Mouse (Mus musculus) lung, embryonic 14.5 days (tissue): ENCODE measurements around the gene Slc15a2. TPM values are rescaled to one million over a fixed set of nuclear protein-coding genes. Genes with fewer than 3 reads are reported as not detected.
A peak's percentile ranks its signal among the peaks of the same experiment; 100 is the strongest.

Source experiments
- ATAC-seq: fragments of 200-750 bp; cut with Nextera tagmentation; 2 replicates; pipeline ENCODE4 v1.8.0; 2017; ENCODE audit warnings: mild to moderate bottlenecking, moderate TSS enrichment, moderate library complexity; ENCODE audit not compliant: insufficient read depth
- DNase-seq: peaks from one replicate; pipeline ENCODE4 v3.0.0-alpha.2; 2015
- H3K27ac ChIP-seq: fragments of 300-500 bp; sonication (generic); 2 replicates; pipeline ENCODE4 v1.5.1; 2014; ENCODE audit warnings: low read depth, mild to moderate bottlenecking, moderate library complexity
- H3K27me3 ChIP-seq: fragments of 300-500 bp; sonication (generic); 2 replicates; pipeline ENCODE4 v1.6.1; 2014; ENCODE audit warnings: low read length, control low read depth; ENCODE audit not compliant: insufficient read depth
- H3K36me3 ChIP-seq: fragments of 300-500 bp; sonication (generic); 2 replicates; pipeline ENCODE4 v1.6.1; 2014; ENCODE audit warnings: control low read depth; ENCODE audit not compliant: insufficient read depth
- H3K4me1 ChIP-seq: fragments of 300-500 bp; sonication (generic); 2 replicates; pipeline ENCODE4 v1.6.1; 2014; ENCODE audit warnings: antibody characterized with exemption, control low read depth; ENCODE audit not compliant: insufficient read depth
- H3K4me2 ChIP-seq: fragments of 300-500 bp; sonication (generic); 2 replicates; pipeline ENCODE4 v1.6.1; 2014; ENCODE audit warnings: mild to moderate bottlenecking
- H3K4me3 ChIP-seq: fragments of 300-500 bp; sonication (generic); 2 replicates; pipeline ENCODE4 v1.5.1; 2014; ENCODE audit warnings: low read depth, low read length
- H3K9ac ChIP-seq: fragments of 300-500 bp; sonication (generic); 2 replicates; pipeline ENCODE4 v1.6.1; 2014
- H3K9me3 ChIP-seq: fragments of 300-500 bp; sonication (generic); 2 replicates; pipeline ENCODE4 v1.6.1; 2016; ENCODE audit warnings: low read depth, low read length, control low read depth
- CTCF ChIP-seq: IDR thresholded peaks from 2 replicates; pipeline ENCODE4 v1.5.1; 2016; ENCODE audit warnings: antibody characterized with exemption, low read depth
- WGBS: fragments of 180-500 bp; shearing (Covaris S2); extraction: QIAGEN DNeasy Blood & Tissue Kit; methylation state at CpG from one replicate; pipeline ENCODE4 v1.1.7; 2014; 5-methylcytosine and 5-hydroxymethylcytosine counted together
- polyA plus RNA-seq: library from polyadenylated mRNA; unstranded; fragments of >200 nt; fragmentation: Nextera tagmentation; extraction: Ambion mirVana; gene quantifications from 2 replicates; pipeline ENCODE4 v1.2.1, GENCODE M21; 2014

Slc15a2 gene
- 28.1 and 33.2 TPM in 2 replicates for polyA plus RNA-seq

DNA sequence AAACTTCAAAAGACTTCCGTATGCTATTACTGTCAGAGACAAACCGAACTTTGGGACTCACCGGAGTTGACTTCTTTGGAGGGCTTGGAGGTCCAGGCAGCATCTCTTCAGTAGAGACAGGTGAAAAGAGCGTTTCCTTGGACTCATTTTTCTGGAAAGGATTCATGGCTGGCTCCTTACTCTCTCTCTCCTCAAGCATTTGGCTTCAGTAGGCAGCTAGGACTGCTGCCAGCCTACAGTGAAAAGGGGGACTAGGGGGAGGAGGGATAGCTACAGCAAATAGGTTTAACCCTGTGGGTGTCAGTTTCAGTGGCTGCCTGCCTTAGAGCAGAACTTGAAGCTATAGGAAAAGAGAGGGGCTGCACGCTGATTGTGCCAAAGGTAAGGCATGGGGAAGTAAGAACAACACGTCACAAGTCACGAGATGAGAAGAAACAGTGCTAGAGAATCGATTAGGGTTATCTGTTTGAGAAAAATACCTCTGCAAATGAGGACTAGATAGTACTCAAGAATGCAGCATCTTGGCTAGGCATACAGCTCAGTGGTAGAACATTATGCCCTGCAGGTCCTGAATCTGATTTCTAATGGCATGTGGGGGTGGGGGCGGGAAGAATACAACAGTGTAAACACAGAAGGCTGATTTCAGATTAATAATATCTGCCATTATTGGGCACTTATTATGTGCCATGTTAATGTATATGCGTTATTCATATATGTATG lies at the start of gene Slc15a2:
TSS of gene Slc15a2 (minus strand) at position 369 of the 720 bp plus-strand sequence.
- peak within 1 kb of the TSS; percentile 58; the same call in 1 of the 2 replicates for H3K27ac ChIP-seq
- DNase-seq (peak; percentile 64), ATAC-seq (peak; percentile 75; the same call in 1 of the 2 replicates)
- no peaks in the 10 kb centered on the region for H3K9me3 ChIP-seq
- H3K4me3 ChIP-seq: peak within 1 kb of the TSS; percentile 36
- peak within 1 kb of the TSS; percentile 47 for H3K4me2 ChIP-seq
- H3K4me1 ChIP-seq: no peaks in the 10 kb centered on the region
- TF ChIP-seq CTCF: no peak
- WGBS: 45% methylated on average over 10 of the region's 10 CpGs
- no peaks in the 10 kb centered on the region for H3K27me3 ChIP-seq
- H3K9ac ChIP-seq: peak within 1 kb of the TSS; percentile 36
- H3K36me3 ChIP-seq: no peaks in the 10 kb centered on the region

DNA sequence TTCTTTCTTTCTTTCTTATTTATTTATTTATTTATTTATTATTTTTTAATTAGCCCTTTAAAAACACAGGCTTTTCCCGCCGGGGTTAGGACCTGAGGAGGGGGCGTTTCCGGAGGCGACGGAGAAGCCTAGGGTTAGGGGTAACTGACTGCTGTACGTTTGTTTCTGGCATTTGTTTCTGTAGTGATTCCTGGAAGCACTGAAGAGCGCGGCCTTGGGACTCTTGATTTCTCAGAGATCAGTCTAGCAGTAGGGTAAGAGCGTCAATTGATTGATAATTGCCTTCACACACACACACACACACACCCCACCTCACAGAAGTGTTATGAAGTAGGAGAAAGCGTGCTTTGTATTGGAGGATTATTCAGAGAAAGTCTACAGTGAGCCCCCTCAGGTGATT lies 44.1 kb upstream of the Slc15a2 start:
- peaks cover 5% of the 10 kb centered on the region for H3K36me3 ChIP-seq
- H3K4me2 ChIP-seq: peak overlapping the region; percentile 86
- DNase-seq: peak; percentile 21
- H3K9me3 ChIP-seq: no peaks in the 10 kb centered on the region
- 3% methylated on average over 11 of the region's 11 CpGs for WGBS
- peak overlapping the region; percentile 87 for H3K4me3 ChIP-seq
- no peaks in the 10 kb centered on the region for H3K27me3 ChIP-seq
- H3K9ac ChIP-seq: peak overlapping the region; percentile 88
- H3K27ac ChIP-seq: no peak overlapping the region
- H3K4me1 ChIP-seq: no peaks in the 10 kb centered on the region
- peak; percentile 22 for ATAC-seq
- TF ChIP-seq CTCF: no peak

DNA sequence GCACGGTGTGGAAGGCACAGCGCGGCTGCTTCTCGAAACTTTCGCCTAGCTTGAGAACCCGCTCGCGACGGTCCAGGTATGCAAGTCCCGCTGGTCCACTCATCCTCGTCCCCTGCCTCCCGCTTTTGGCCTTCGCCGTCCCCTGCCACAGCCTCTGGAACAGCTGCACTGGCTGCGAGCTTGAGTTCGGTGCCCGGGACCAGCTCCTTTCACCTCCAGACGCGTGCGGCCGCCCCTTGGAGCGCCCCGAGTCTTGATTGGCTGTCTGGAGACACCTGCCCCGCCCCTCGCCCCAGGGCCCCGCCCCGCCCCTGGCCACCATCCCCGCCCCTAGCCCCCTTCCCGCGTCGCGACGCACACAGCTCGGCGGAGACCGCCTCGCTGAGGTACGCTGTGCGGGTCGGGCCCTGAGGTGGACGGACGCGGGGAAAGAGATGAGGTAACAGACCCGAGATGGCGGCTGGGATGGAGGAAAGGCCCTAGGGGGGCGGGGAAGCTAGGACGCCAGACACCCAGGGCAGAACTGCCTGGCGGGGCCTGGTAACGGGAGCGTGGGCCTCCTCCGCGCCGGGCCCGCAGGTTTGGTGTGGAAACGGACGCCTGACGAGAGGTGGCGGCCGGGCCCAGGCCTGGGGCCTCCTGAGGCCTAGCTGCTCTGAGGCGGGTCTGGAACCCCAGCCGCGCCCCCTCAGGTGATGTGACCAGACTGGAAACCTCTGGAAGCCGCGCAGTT lies 43.5 kb upstream of the Slc15a2 start, which contains the start of gene Iqcb1:
TSS of gene Iqcb1 (plus strand) at position 332 of the 733 bp plus-strand sequence.
- Histone ChIP-seq H3K4me2 (peak within 1 kb of the TSS; percentile 86), H3K9ac (peak within 1 kb of the TSS; percentile 88), H3K9me3 (no peaks in the 10 kb centered on the region), H3K4me1 (no peaks in the 10 kb centered on the region), H3K4me3 (peak within 1 kb of the TSS; percentile 87), H3K27me3 (no peaks in the 10 kb centered on the region), H3K36me3 (peaks cover 5% of the 10 kb centered on the region), H3K27ac (peak within 1 kb of the TSS; percentile 37; the same call in 1 of the 2 replicates)
- WGBS: under 1% methylated on average over 62 of the region's 64 CpGs
- peak; percentile 99 for ATAC-seq
- peak; percentile 87 for DNase-seq
- TF ChIP-seq CTCF: 0 out of 2 replicates have a peak, but pooled peaks have one; percentile 2

DNA sequence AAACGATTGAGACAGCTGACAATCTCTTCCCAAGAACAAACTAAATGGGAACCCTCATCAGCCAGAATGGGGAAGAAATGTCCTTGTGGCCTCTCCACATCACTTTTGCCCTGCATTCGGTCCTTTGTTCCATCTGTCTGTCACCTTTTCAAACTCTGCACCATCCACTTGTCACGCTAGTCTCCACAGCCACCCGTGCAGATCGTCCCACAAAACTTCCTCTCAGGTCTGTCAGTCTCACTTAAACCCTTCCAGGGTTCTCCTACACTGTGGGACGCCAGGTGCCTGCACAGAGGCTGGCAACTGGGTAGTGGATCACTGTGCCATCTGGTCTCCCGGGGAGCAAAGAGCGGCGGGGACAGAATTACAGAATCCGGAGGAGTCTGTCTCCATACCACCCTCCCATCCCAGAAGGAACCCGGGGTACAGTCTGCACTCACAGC lies 42.9 kb upstream of the Slc15a2 start:
- TF ChIP-seq CTCF: no peak
- no peak for ATAC-seq
- H3K4me2 ChIP-seq: peak overlapping the region; percentile 86
- WGBS: 5% methylated on average over 11 of the region's 11 CpGs
- no peak for DNase-seq
- H3K9me3 ChIP-seq: no peaks in the 10 kb centered on the region
- H3K27me3 ChIP-seq: no peaks in the 10 kb centered on the region
- peaks cover 5% of the 10 kb centered on the region for H3K36me3 ChIP-seq
- no peaks in the 10 kb centered on the region for H3K4me1 ChIP-seq
- H3K27ac ChIP-seq: no peak overlapping the region
- H3K4me3 ChIP-seq: peak overlapping the region; percentile 87
- peak overlapping the region; percentile 88 for H3K9ac ChIP-seq

DNA sequence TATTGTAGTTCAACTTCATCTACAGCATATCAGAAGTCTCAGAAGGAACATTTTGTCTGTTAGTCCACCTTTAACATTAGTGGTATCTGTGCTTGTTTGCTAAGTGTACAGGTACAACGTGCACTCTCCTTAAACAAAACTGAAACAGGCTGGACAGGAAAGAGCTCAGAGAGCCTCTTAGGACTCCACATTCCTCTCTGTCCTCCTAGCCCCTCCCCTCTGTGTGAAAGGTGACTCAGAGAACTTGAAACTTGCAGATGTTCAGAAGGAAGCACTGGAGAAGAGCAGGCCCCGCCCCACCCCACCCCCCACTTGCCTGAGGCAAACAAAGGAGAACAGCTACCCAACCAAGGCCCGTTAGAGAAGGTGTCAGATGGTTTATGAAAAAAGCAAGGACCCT lies 36.7 kb upstream of the Slc15a2 start:
- H3K9me3 ChIP-seq: no peaks in the 10 kb centered on the region
- no peak overlapping the region for H3K4me3 ChIP-seq

DNA sequence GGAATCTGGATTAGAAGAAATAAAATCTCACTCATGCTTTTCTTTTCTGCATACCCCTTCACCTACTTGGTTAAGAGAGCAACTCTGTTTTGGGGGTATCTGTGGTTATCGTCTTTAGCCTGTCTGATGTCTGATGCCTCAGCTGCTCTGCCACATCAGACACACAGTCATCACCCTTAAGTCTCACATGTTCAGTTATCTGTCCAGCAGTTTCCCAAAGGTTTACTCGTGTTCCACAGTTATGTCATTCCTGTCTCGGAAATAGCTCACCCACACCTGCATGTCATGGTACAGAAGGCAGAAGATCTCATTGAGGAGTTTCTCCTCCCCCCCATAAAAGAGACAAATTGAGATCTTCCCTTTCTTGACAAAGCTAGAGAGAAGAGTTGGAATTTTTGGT lies 36.0 kb upstream of the Slc15a2 start:
- 60% methylated on average over 3 of the region's 3 CpGs for WGBS
- no peak for ATAC-seq
- no peaks in the 10 kb centered on the region for H3K27me3 ChIP-seq

More for the DNA sequence above, 36.7 kb upstream of the Slc15a2 start:
- ATAC-seq (peak; percentile 69; the same call in 1 of the 2 replicates), DNase-seq (peak; percentile 51)
- no peaks in the 10 kb centered on the region for H3K27me3 ChIP-seq
- H3K9ac ChIP-seq: no peak overlapping the region
- TF ChIP-seq CTCF: no peak
- H3K27ac ChIP-seq: no peak overlapping the region
- H3K36me3 ChIP-seq: no peaks in the 10 kb centered on the region
- no peaks in the 10 kb centered on the region for H3K4me1 ChIP-seq
- H3K4me2 ChIP-seq: no peak overlapping the region
- 5% methylated on average over 3 of the region's 3 CpGs for WGBS

DNA sequence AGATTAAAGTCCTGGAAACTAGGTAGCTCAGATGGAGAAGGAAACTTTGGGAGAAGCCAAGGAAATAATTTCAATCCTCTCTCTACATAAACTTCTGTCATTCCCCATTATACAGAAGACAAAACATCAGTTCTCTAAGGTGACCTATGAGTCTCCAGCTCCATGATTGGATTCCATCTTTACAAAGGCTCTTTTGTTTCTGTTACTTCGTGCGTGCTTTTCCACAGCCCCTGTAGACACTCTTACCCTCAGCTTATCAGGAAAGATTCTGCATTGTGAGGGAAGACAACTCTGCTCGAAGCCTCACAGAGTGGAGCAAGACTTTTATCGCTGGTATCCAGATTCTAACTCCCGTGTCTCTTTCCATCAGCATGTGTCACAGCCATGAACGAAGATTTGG lies 35.3 kb upstream of the Slc15a2 start:
- Histone ChIP-seq H3K9me3 (no peaks in the 10 kb centered on the region), H3K36me3 (no peaks in the 10 kb centered on the region), H3K4me2 (no peak overlapping the region), H3K4me1 (no peaks in the 10 kb centered on the region), H3K4me3 (no peak overlapping the region), H3K27ac (no peak overlapping the region), H3K9ac (no peak overlapping the region), H3K27me3 (no peaks in the 10 kb centered on the region)
- 60% methylated on average over 6 of the region's 6 CpGs for WGBS
- no peak for ATAC-seq
- no peak for DNase-seq
- TF ChIP-seq CTCF: no peak

More for the DNA sequence above, 36.0 kb upstream of the Slc15a2 start:
- no peak for DNase-seq
- no peak overlapping the region for H3K9ac ChIP-seq
- H3K27ac ChIP-seq: no peak overlapping the region
- no peaks in the 10 kb centered on the region for H3K36me3 ChIP-seq
- no peak for TF ChIP-seq CTCF
- H3K9me3 ChIP-seq: no peaks in the 10 kb centered on the region
- H3K4me3 ChIP-seq: no peak overlapping the region
- H3K4me2 ChIP-seq: no peak overlapping the region
- no peaks in the 10 kb centered on the region for H3K4me1 ChIP-seq
